Mouse (Mus musculus): ENCODE measurements at regions not wholly inside any gene's neighbourhood (a gene's known extent, or its start where the extent isn't known, plus 50 kb on each side); places are given as distances from the start of the nearest gene placed in this dataset.

GRCm38 (mm10) chr11:91097552-91097951, 409.4 kb upstream of the Tom1l1 start:
- H3K36me3 ChIP-seq (ENCODE audit: control insufficient read depth in 1 of 2, insufficient read depth in 2 of 2, low read length in 2 of 2): no peaks in the 10 kb centered on the region
- TF ChIP-seq MEF2A (IDR thresholded peaks at IDR 0.05; ENCODE audit: extremely low read depth, insufficient replicate concordance, low read depth, low read length, poor library complexity, severe bottlenecking) (no peak), E2F4 (IDR thresholded peaks at IDR 0.05; ENCODE audit: borderline replicate concordance, low read depth, low read length) (no peak), BHLHE40 (IDR thresholded peaks at IDR 0.05; ENCODE audit: borderline replicate concordance, low read depth, low read length) (no peak), TBP (IDR thresholded peaks at IDR 0.05; ENCODE audit: low read depth, low read length) (no peak), SIN3A (IDR thresholded peaks at IDR 0.05; ENCODE audit: low read length) (no peak), SMC3 (IDR thresholded peaks at IDR 0.05; ENCODE audit: low read depth, low read length) (no peak), ZNF384 (IDR thresholded peaks at IDR 0.05; ENCODE audit: low read depth, low read length) (no peak)
- H3K27ac ChIP-seq (ENCODE audit: control insufficient read depth, low read depth, low read length): no peak overlapping the region
- no peaks in the 10 kb centered on the region for H3K79me2 ChIP-seq (ENCODE audit: control insufficient read depth, insufficient read depth, low read length, poor library complexity)
- H3K27me3 ChIP-seq (ENCODE audit: control insufficient read depth in 1 of 2, insufficient read depth in 2 of 2, low read length in 2 of 2): no peaks in the 10 kb centered on the region
- H3K4me1 ChIP-seq (ENCODE audit: control insufficient read depth in 1 of 2, insufficient read depth in 2 of 2, low read length in 2 of 2): no peaks in the 10 kb centered on the region
- no peak overlapping the region for H3K4me3 ChIP-seq (ENCODE audit: control insufficient read depth in 1 of 2, insufficient read depth in 1 of 2, low read depth in 2 of 2, low read length in 2 of 2)
- no peaks in the 10 kb centered on the region for H3K9me3 ChIP-seq (replicated peaks; ENCODE audit: insufficient read depth, low read length)
- DNase-seq (ENCODE audit: low read depth, low spot score): no peak
- no peak overlapping the region for H3K9ac ChIP-seq (ENCODE audit: control insufficient read depth, low read depth, low read length, poor library complexity, severe bottlenecking)

- Histone ChIP-seq H3K4me1 (ENCODE audit: control insufficient read depth in 1 of 2, insufficient read depth in 2 of 2, low read length in 2 of 2) (no peaks in the 10 kb centered on the region), H3K36me3 (ENCODE audit: control insufficient read depth in 1 of 2, insufficient read depth in 2 of 2, low read length in 2 of 2) (no peaks in the 10 kb centered on the region), H3K9ac (ENCODE audit: control insufficient read depth, low read depth, low read length, poor library complexity, severe bottlenecking) (no peak overlapping the region), H3K79me2 (ENCODE audit: control insufficient read depth, insufficient read depth, low read length, poor library complexity) (no peaks in the 10 kb centered on the region), H3K27me3 (ENCODE audit: control insufficient read depth in 1 of 2, insufficient read depth in 2 of 2, low read length in 2 of 2) (no peaks in the 10 kb centered on the region), H3K9me3 (replicated peaks; ENCODE audit: insufficient read depth, low read length) (no peaks in the 10 kb centered on the region), H3K4me3 (ENCODE audit: control insufficient read depth in 1 of 2, insufficient read depth in 1 of 2, low read depth in 2 of 2, low read length in 2 of 2) (no peak overlapping the region), H3K27ac (ENCODE audit: control insufficient read depth, low read depth, low read length) (no peak overlapping the region)
- TF ChIP-seq CHD1 (IDR thresholded peaks at IDR 0.05; ENCODE audit: low read depth, low read length) (no peak), MYB (IDR thresholded peaks at IDR 0.05; ENCODE audit: low read depth, low read length) (no peak), NRF1 (IDR thresholded peaks at IDR 0.05; ENCODE audit: insufficient read depth, low read depth, low read length, poor library complexity, severe bottlenecking) (no peak), BHLHE40 (IDR thresholded peaks at IDR 0.05; ENCODE audit: borderline replicate concordance, low read depth, low read length) (no peak), SIN3A (IDR thresholded peaks at IDR 0.05; ENCODE audit: low read length) (no peak), USF1 (IDR thresholded peaks at IDR 0.05; ENCODE audit: low read depth, low read length) (no peak)
- DNase-seq (ENCODE audit: low read depth, low spot score): no peak
Observed at GRCm38 (mm10) chr11:91096000-91096652, 408.0 kb upstream of the Tom1l1 start.

- Histone ChIP-seq H3K79me2 (ENCODE audit: control insufficient read depth, insufficient read depth, low read length, poor library complexity) (no peaks in the 10 kb centered on the region), H3K36me3 (ENCODE audit: control insufficient read depth in 1 of 2, insufficient read depth in 2 of 2, low read length in 2 of 2) (no peaks in the 10 kb centered on the region), H3K9me3 (replicated peaks; ENCODE audit: insufficient read depth, low read length) (no peaks in the 10 kb centered on the region), H3K9ac (ENCODE audit: control insufficient read depth, low read depth, low read length, poor library complexity, severe bottlenecking) (no peak overlapping the region), H3K27me3 (ENCODE audit: control insufficient read depth in 1 of 2, insufficient read depth in 2 of 2, low read length in 2 of 2) (no peaks in the 10 kb centered on the region), H3K27ac (ENCODE audit: control insufficient read depth, low read depth, low read length) (no peak overlapping the region), H3K4me3 (ENCODE audit: control insufficient read depth in 1 of 2, insufficient read depth in 1 of 2, low read depth in 2 of 2, low read length in 2 of 2) (no peak overlapping the region), H3K4me1 (ENCODE audit: control insufficient read depth in 1 of 2, insufficient read depth in 2 of 2, low read length in 2 of 2) (no peaks in the 10 kb centered on the region)
- TF ChIP-seq ZNF384 (IDR thresholded peaks at IDR 0.05; ENCODE audit: low read depth, low read length) (no peak), E2F4 (IDR thresholded peaks at IDR 0.05; ENCODE audit: borderline replicate concordance, low read depth, low read length) (no peak), SMC3 (IDR thresholded peaks at IDR 0.05; ENCODE audit: low read depth, low read length) (no peak), ZKSCAN1 (IDR thresholded peaks at IDR 0.05; ENCODE audit: low read depth, low read length) (no peak), RCOR1 (IDR thresholded peaks at IDR 0.05; ENCODE audit: low read depth, low read length) (no peak), GABPA (IDR thresholded peaks at IDR 0.05; ENCODE audit: low read depth, low read length) (no peak), ZMIZ1 (IDR thresholded peaks at IDR 0.05; ENCODE audit: low read depth, low read length) (no peak), SIN3A (IDR thresholded peaks at IDR 0.05; ENCODE audit: low read length) (no peak)
- no peak for DNase-seq (ENCODE audit: low read depth, low spot score)
Observed at GRCm38 (mm10) chr11:91065365-91065764, 377.2 kb upstream of the Tom1l1 start.
